Mouse (Mus musculus): ENCODE results near the gene Ccdc40.
A peak's percentile ranks its signal among the peaks of the same experiment; 100 is the strongest.

The Ccdc40 gene

GRCm38 (mm10) chr11:119208870-119209370, 19.5 kb upstream of the Ccdc40 start:
- no peak for DNase-seq (ENCODE audit: low read depth)

- peak; percentile 97 for DNase-seq (ENCODE audit: low read depth)
These were observed 18.9 kb upstream of the Ccdc40 start for GRCm38 (mm10) chr11:119209371-119210025.

- DNase-seq (ENCODE audit: low read depth) = peak; percentile 72
These were observed 17.9 kb upstream of the Ccdc40 start for GRCm38 (mm10) chr11:119210321-119211100.

GRCm38 (mm10) chr11:119211604-119212309, 16.6 kb upstream of the Ccdc40 start:
- DNase-seq (ENCODE audit: low read depth) = peak; percentile 62

GRCm38 (mm10) chr11:119213166-119213885, 15.0 kb upstream of the Ccdc40 start:
- peak; percentile 31 for DNase-seq (ENCODE audit: low read depth)

- DNase-seq (ENCODE audit: low read depth) = peak; percentile 94
These were observed 13.1 kb upstream of the Ccdc40 start for GRCm38 (mm10) chr11:119215038-119215904.

- peak; percentile 32 for DNase-seq (ENCODE audit: low read depth)
These were observed 12.4 kb upstream of the Ccdc40 start for GRCm38 (mm10) chr11:119215905-119216507.

GRCm38 (mm10) chr11:119217861-119218260, 10.5 kb upstream of the Ccdc40 start:
- no peak for DNase-seq (ENCODE audit: low read depth)

GRCm38 (mm10) chr11:119219816-119220465, 8.4 kb upstream of the Ccdc40 start:
- no peak for DNase-seq (ENCODE audit: low read depth)

- DNase-seq (ENCODE audit: low read depth) = no peak
These were observed 6.4 kb upstream of the Ccdc40 start for GRCm38 (mm10) chr11:119221812-119222510.

GRCm38 (mm10) chr11:119223124-119223890, 5.1 kb upstream of the Ccdc40 start:
- peak; percentile 64 for DNase-seq (ENCODE audit: low read depth)

GRCm38 (mm10) chr11:119224926-119225325, 3.4 kb upstream of the Ccdc40 start:
- no peak for DNase-seq (ENCODE audit: low read depth)

GRCm38 (mm10) chr11:119225634-119226033, 2.7 kb upstream of the Ccdc40 start:
- DNase-seq (ENCODE audit: low read depth) = no peak

GRCm38 (mm10) chr11:119227591-119227990, 781 bp upstream of the Ccdc40 start:
- DNase-seq (ENCODE audit: low read depth) = no peak

- peak; percentile 85 for DNase-seq (ENCODE audit: low read depth)
These were observed 664 bp downstream of the Ccdc40 start for GRCm38 (mm10) chr11:119228846-119229626.

GRCm38 (mm10) chr11:119234770-119235169, 6.4 kb downstream of the Ccdc40 start:
- DNase-seq (ENCODE audit: low read depth) = no peak

- DNase-seq (ENCODE audit: low read depth) = peak; percentile 71
These were observed 7.2 kb downstream of the Ccdc40 start for GRCm38 (mm10) chr11:119235596-119235995.

GRCm38 (mm10) chr11:119236354-119236753, 8.0 kb downstream of the Ccdc40 start:
- peak; percentile 39 for DNase-seq (ENCODE audit: low read depth)
